ENCODE assay signal across 8 mouse cellular contexts in genomic region chr1:120013111-120013510, GRCm38 (mm10). TPM values are rescaled to one million over a fixed set of nuclear protein-coding genes. Genes with fewer than 3 reads are reported as not detected.
DNase-seq lines count a peak whose midpoint lies in the region; ATAC-seq and TF ChIP-seq lines count a peak whose summit lies in the region.
"Had no signal": no experiment of that assay in that cellular context is flagged by ENCODE, and none has a peak within 500 bp of the region (broad histone marks: within the 10 kb centered on the region; RNA-seq: fewer than 3 reads in every experiment).

No protein-coding gene starts in this region.

- H3K9ac ChIP-seq in lung, embryonic 14.5 days: no peak overlapping the region

- H3K4me3 ChIP-seq in gastrocnemius, adult 2 months: no peak overlapping the region
- no peak overlapping the region for H3K4me3 ChIP-seq in lung, embryonic 14.5 days (ENCODE audit: low read depth, low read length)

- peaks cover 4% of the 10 kb centered on the region for H3K27me3 ChIP-seq in lung, embryonic 14.5 days (ENCODE audit: insufficient read depth, low read length)

- ATAC-seq in lung, embryonic 14.5 days (ENCODE audit: insufficient read depth): no peak

- intact Hi-C loops in gastrocnemius, adult 2 months (cut with DNase I): loop anchor here (2.0 to 10.0 kb wide), 3 partner anchors 194 to 558 kb away; no protein-coding TSS in a partner anchor

- no peak overlapping the region for H3K27ac ChIP-seq in gastrocnemius, adult 2 months
- H3K27ac ChIP-seq in lung, embryonic 14.5 days (ENCODE audit: low read depth): no peak overlapping the region

- no peaks in the 10 kb centered on the region for H3K4me1 ChIP-seq in lung, embryonic 14.5 days (ENCODE audit: insufficient read depth)

- no peaks in the 10 kb centered on the region for H3K9me3 ChIP-seq in lung, embryonic 14.5 days (ENCODE audit: low read depth, low read length)

- peak; percentile 81 for TF ChIP-seq CTCF in gastrocnemius, adult 2 months (IDR thresholded peaks at IDR 0.05)
- TF ChIP-seq CTCF in lung, embryonic 14.5 days (IDR thresholded peaks at IDR 0.05; ENCODE audit: low read depth): peak; percentile 77

- peak; percentile 19 for DNase-seq in CD4-positive helper T cell, adult 2 months (ENCODE audit: low read depth, low spot score)
- peak; percentile 8 for DNase-seq in MN1 (ENCODE audit: low spot score)
- DNase-seq in cerebellum, adult 8-10 months: peak; percentile 58
- DNase-seq in gastrocnemius, adult 2 months: peak; percentile 78
- DNase-seq in kidney, postnatal 10 days: peak; percentile 87
- DNase-seq in lung, embryonic 14.5 days: peak; percentile 76
- peak; percentile 64 for DNase-seq in right cerebral cortex, postnatal 25 days

- H3K4me2 ChIP-seq in lung, embryonic 14.5 days: no peak overlapping the region

- H3K36me3 ChIP-seq in lung, embryonic 14.5 days (ENCODE audit: insufficient read depth): no peaks in the 10 kb centered on the region

RNA-seq across cellular contexts. Expression of gene Sctr, which starts 6.4 kb away (rescaled TPM):
- 1 to 10 TPM; 2.0 to 2.1 TPM for total RNA-seq in gastrocnemius, adult 2 months (2021)
- polyA plus RNA-seq in lung, embryonic 14.5 days (2014; fragmentation: Nextera tagmentation; extraction: Ambion mirVana): 0.16 and 0.29 TPM in 2 replicates
- polyA plus RNA-seq: heart, embryonic 16.5 days had no signal

RNA-seq across cellular contexts. Expression of gene Cfap221, which starts 16.1 kb away (rescaled TPM):
- total RNA-seq in gastrocnemius, adult 2 months (2021): not detected
- polyA plus RNA-seq in lung, embryonic 14.5 days (2014; fragmentation: Nextera tagmentation; extraction: Ambion mirVana): not detected in 2 replicates

Comparison
In these comparisons a context has a peak if more than half of its experiments do, and no peak if none do; other contexts are left out.
1. DNase-seq: peak in every context shown above with its lines; median percentile 87 in kidney, postnatal 10 days; 78 in gastrocnemius, adult 2 months; 76 in lung, embryonic 14.5 days; 64 in right cerebral cortex, postnatal 25 days; 58 in cerebellum, adult 8-10 months; 19 in CD4-positive helper T cell, adult 2 months; 8 in MN1.